Mouse (Mus musculus) lung, postnatal 0 days (tissue): ENCODE results near the gene Aldh1b1.

Source experiments
- CTCF ChIP-seq: IDR thresholded peaks from 2 replicates; pipeline ENCODE4 v1.5.1; 2016; ENCODE audit warnings: antibody characterized with exemption, mild to moderate bottlenecking
- EP300 ChIP-seq: IDR thresholded peaks from 2 replicates; pipeline ENCODE4 v1.6.1; 2016; ENCODE audit warnings: antibody characterized with exemption, mild to moderate bottlenecking, control low read depth

DNA sequence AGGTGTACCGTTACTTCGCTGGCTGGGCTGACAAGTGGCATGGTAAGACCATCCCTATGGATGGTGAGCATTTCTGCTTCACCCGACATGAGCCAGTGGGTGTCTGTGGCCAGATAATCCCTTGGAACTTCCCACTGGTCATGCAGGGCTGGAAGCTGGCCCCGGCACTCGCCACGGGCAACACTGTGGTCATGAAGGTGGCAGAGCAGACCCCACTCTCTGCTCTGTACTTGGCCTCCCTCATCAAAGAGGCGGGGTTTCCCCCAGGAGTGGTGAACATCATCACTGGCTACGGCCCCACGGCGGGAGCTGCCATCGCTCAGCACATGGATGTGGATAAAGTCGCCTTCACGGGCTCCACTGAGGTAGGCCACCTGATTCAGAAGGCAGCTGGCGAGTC lies 4.1 kb downstream of the Aldh1b1 start:
- TF ChIP-seq CTCF, result no peak
- no peak for TF ChIP-seq EP300
